Mouse (Mus musculus): ENCODE data around the gene Ccnk. TPM values are rescaled to one million over a fixed set of nuclear protein-coding genes. Genes with fewer than 3 reads are reported as not detected.

The Ccnk gene
- polyA plus RNA-seq, 1 experiment from 2014 or later, result 2.3 TPM

- Histone ChIP-seq H3K27ac (no peak overlapping the region), H3K36me3 (peaks cover 7% of the 10 kb centered on the region), H3K27me3 (replicated peaks) (no peaks in the 10 kb centered on the region), H3K9ac (no peak overlapping the region), H3K9me3 (replicated peaks) (no peaks in the 10 kb centered on the region), H3K4me1 (peaks cover 66% of the 10 kb centered on the region), H3K4me2 (no peak overlapping the region), H3K4me3 (no peak overlapping the region)
- 40% methylated on average over 3 of the region's 3 CpGs for WGBS (ENCODE audit: insufficient replicate concordance)
- no peak for ATAC-seq
These were observed 10.5 kb upstream of the Ccnk start for GRCm38 (mm10) chr12:108168909-108169308.

DNA sequence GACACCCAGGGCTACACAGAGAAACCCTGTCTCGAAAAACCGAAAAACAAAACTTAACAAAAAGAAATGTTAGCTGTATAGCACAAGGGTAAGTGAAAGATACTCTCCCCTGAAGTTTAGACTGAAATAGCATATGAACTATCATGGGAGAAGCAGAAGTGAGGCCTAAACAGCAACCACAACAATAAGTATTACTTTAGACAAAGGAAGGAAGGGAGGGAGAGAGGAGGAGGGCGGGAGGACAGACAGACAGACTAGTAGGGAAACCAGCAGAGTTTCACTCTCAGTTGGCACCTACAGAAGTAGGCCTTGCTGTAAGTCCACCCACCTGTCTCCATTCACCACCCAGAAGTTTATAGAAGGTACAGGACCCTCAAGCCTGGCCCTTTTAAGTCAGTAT lies 8.9 kb upstream of the Ccnk start:
- WGBS (ENCODE audit: insufficient replicate concordance), result 70% methylated on average over 3 of the region's 3 CpGs
- no peak for ATAC-seq
- Histone ChIP-seq H3K9ac (no peak overlapping the region), H3K27ac (no peak overlapping the region), H3K9me3 (replicated peaks) (no peaks in the 10 kb centered on the region), H3K36me3 (no peaks in the 10 kb centered on the region), H3K27me3 (replicated peaks) (no peaks in the 10 kb centered on the region), H3K4me3 (no peak overlapping the region), H3K4me2 (0 out of 2 replicates have a peak overlapping the region, but pooled peaks have one; percentile 8), H3K4me1 (peaks cover 72% of the 10 kb centered on the region)

DNA sequence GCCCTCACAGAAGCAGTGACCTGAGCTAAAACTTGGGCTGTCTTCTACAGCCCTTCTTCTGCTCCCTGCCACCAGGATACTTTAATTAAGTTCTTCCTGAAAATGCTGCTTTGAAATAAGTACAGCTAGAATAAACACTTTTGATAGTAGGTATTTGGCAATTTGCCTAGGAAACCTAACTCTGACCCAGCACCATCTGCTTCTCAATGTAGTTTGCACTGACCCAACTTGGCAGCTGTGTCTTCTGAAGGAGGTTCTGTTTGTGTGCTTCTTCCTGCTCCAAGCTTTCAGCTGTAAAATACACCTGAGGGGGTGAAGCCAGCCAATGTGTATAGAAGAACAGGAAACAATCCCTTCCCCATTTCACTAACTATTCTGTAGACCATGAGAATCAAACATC lies 8.0 kb upstream of the Ccnk start:
- Histone ChIP-seq H3K27ac (no peak overlapping the region), H3K4me2 (no peak overlapping the region), H3K27me3 (replicated peaks) (no peaks in the 10 kb centered on the region), H3K9me3 (replicated peaks) (no peaks in the 10 kb centered on the region), H3K4me1 (peaks cover 72% of the 10 kb centered on the region), H3K9ac (no peak overlapping the region; the same call in 1 of the 2 replicates), H3K4me3 (no peak overlapping the region), H3K36me3 (0 out of 2 replicates have a peak, but pooled peaks cover 2% of the 10 kb centered on the region)
- no peak for ATAC-seq

- H3K4me2 ChIP-seq, result no peak overlapping the region
- no peaks in the 10 kb centered on the region for H3K9me3 ChIP-seq (replicated peaks)
- no peak overlapping the region for H3K27ac ChIP-seq
- WGBS (ENCODE audit: insufficient replicate concordance), result 59% methylated on average over 4 of the region's 4 CpGs
- H3K4me3 ChIP-seq, result no peak overlapping the region
- peaks cover 83% of the 10 kb centered on the region for H3K4me1 ChIP-seq
- no peak overlapping the region for H3K9ac ChIP-seq
- H3K36me3 ChIP-seq, result 0 out of 2 replicates have a peak, but pooled peaks cover 8% of the 10 kb centered on the region
- H3K27me3 ChIP-seq (replicated peaks), result no peaks in the 10 kb centered on the region
- no peak for ATAC-seq
These were observed 6.7 kb upstream of the Ccnk start for GRCm38 (mm10) chr12:108172639-108173038.

DNA sequence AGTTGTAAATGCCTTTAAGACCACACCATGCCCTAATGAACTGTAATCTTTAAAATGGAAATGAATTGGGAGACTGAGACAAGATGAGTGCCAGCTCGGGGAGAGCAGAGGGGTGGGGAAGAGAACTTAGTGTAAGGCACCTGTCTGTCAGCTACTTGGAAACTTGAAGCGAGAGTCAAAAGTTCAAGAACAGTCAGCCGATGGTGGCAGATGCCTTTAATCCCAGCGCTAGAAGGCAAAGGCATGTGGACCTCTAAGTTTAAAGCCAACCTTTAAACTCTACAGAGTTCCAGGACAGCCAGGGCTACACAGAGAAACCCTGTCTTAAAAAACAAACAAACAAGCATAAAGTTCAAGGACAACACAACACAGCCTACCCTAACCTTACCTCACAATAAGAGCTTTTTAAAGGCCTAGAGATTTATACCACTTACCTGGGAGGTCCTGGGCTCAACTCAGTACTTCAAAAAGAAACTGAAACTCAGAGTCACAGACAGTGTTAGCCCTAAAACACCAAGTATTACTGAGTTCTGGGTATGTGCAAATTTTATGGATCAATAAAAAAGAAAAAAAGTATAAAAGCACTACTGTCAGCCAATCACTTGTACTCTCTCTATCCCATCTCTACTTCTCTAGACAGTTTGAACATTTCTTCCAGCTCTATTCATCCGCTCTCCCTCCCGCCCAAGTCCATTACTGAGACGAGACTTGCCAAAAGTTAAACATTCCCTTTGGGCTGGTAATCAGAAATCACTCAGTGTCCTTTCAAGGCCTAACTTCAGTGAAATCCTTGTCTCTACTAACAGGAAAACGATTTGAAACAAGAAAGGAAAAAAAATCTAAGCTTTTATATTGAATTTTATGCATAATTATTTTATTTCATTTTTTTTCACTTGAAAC lies 4.5 kb upstream of the Ccnk start:
- 0 out of 2 replicates have a peak, but pooled peaks cover 8% of the 10 kb centered on the region for H3K36me3 ChIP-seq
- no peak overlapping the region for H3K27ac ChIP-seq
- H3K4me3 ChIP-seq, result no peak overlapping the region
- H3K9ac ChIP-seq, result no peak overlapping the region
- 67% methylated on average over 8 of the region's 8 CpGs for WGBS (ENCODE audit: insufficient replicate concordance)
- H3K4me1 ChIP-seq, result peaks cover 72% of the 10 kb centered on the region
- no peaks in the 10 kb centered on the region for H3K9me3 ChIP-seq (replicated peaks)
- H3K27me3 ChIP-seq (replicated peaks), result no peaks in the 10 kb centered on the region
- H3K4me2 ChIP-seq, result peak overlapping the region; percentile 20; the same call in 1 of the 2 replicates
- ATAC-seq, result no peak

GRCm38 (mm10) chr12:108176366-108176765 lies 3.0 kb upstream of the Ccnk start:
- Histone ChIP-seq H3K9me3 (replicated peaks) (no peaks in the 10 kb centered on the region), H3K4me2 (peak overlapping the region; percentile 95; the same call in 1 of the 2 replicates), H3K4me1 (peaks cover 68% of the 10 kb centered on the region), H3K27me3 (replicated peaks) (no peaks in the 10 kb centered on the region), H3K27ac (no peak overlapping the region), H3K4me3 (no peak overlapping the region), H3K36me3 (peaks cover 9% of the 10 kb centered on the region; the same call in 1 of the 2 replicates), H3K9ac (0 out of 2 replicates have a peak overlapping the region, but pooled peaks have one; percentile 4)
- no peak for ATAC-seq
- 82% methylated on average over 3 of the region's 3 CpGs for WGBS (ENCODE audit: insufficient replicate concordance)

DNA sequence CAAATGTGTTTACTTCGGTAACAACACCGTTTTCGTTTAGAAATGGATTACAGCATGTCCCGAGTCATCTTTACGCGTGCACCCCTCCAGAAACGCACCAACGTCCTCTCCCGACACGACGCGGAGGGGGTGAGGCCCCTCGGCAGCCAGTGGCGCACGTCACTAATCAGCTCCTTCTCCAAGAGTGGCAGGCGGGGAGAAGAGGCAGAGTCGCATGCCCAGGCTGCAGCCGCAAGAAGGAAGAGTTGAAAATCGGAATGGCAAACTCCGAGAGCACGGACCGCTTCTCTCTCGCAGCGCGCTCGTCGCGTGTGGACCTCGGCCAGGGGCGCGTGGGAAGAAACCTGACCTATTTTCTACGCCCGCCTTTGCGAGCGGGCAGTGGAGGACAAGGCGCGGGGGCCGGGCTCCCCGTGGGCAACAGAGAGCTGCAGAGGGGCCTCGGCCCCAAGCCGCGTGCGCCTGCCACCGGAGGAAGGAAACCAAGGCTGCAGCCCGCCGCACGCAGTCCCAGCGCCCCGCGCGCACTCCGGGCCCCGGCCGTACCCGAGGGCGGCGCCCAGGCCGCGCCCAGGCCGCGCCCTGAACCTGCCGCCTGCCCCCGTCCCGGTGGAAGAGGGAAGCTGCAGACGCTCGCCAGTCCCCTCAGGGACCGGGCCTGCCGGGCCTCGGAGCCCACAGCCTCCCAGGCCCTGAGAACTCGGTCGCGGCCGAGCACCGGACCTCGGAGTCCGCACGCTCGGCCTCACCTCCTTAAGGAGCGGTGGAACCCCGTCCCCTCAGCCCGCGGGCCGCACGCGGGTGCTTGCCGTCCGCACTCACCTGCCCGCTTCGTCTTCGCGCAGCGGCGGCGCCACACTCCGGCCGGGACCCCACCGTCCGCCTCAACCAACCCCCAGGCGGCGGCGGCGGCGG lies 791 bp upstream of the Ccnk start:
- peaks cover 50% of the 10 kb centered on the region for H3K4me1 ChIP-seq
- peak overlapping the region; percentile 95 for H3K27ac ChIP-seq
- peaks cover 31% of the 10 kb centered on the region for H3K36me3 ChIP-seq
- peak overlapping the region; percentile 98 for H3K9ac ChIP-seq
- WGBS (ENCODE audit: insufficient replicate concordance), result under 1% methylated on average over 94 of the region's 103 CpGs
- ATAC-seq, result peak; percentile 81
- H3K27me3 ChIP-seq (replicated peaks), result no peaks in the 10 kb centered on the region
- H3K4me3 ChIP-seq, result peak overlapping the region; percentile 99
- no peaks in the 10 kb centered on the region for H3K9me3 ChIP-seq (replicated peaks)
- H3K4me2 ChIP-seq, result peak overlapping the region; percentile 95

DNA sequence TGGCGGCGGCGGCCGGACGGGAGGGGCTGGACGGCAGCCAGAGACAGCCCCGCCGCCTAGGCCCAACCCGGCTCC lies 296 bp upstream of the Ccnk start, which contains the start of gene Setd3:
TSS of gene Setd3 (minus strand) at position 69 of the 75 bp plus-strand sequence.
- H3K9me3 ChIP-seq (replicated peaks), result no peaks in the 10 kb centered on the region
- ATAC-seq, result no peak
- peak within 1 kb of the TSS; percentile 99 for H3K4me3 ChIP-seq
- no peaks in the 10 kb centered on the region for H3K27me3 ChIP-seq (replicated peaks)
- H3K4me1 ChIP-seq, result peaks cover 47% of the 10 kb centered on the region
- peak within 1 kb of the TSS; percentile 95 for H3K27ac ChIP-seq
- H3K4me2 ChIP-seq, result peak within 1 kb of the TSS; percentile 95
- H3K9ac ChIP-seq, result peak within 1 kb of the TSS; percentile 98
- 3% methylated on average over 6 of the region's 9 CpGs for WGBS (ENCODE audit: insufficient replicate concordance)
- peaks cover 36% of the 10 kb centered on the region for H3K36me3 ChIP-seq

DNA sequence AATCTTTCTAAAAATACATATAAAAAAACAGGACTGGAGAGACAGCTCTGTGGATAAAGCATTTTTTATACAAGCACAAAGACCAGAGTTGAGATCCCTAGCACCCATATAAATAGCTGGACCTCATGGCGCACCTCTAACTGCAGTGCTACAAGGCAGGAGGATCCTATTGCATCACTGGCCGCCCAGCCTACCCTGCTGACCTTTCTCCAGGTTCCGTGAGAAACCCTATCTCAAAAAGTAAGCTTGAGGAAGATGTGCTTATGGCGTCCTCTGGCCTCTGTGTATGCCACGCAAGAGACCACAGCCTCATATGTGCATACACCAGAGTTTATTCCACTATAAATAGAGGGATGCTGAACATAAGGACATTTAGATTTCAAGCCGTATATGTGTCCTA lies 2.3 kb downstream of the Ccnk start:
- H3K27me3 ChIP-seq (replicated peaks), result no peaks in the 10 kb centered on the region
- no peak overlapping the region for H3K4me2 ChIP-seq
- H3K4me1 ChIP-seq, result peaks cover 28% of the 10 kb centered on the region
- no peaks in the 10 kb centered on the region for H3K9me3 ChIP-seq (replicated peaks)
- H3K36me3 ChIP-seq, result peaks cover 56% of the 10 kb centered on the region
- no peak overlapping the region for H3K9ac ChIP-seq
- H3K4me3 ChIP-seq, result no peak overlapping the region
- 82% methylated on average over 6 of the region's 6 CpGs for WGBS (ENCODE audit: insufficient replicate concordance)
- no peak for ATAC-seq
- H3K27ac ChIP-seq, result no peak overlapping the region

DNA sequence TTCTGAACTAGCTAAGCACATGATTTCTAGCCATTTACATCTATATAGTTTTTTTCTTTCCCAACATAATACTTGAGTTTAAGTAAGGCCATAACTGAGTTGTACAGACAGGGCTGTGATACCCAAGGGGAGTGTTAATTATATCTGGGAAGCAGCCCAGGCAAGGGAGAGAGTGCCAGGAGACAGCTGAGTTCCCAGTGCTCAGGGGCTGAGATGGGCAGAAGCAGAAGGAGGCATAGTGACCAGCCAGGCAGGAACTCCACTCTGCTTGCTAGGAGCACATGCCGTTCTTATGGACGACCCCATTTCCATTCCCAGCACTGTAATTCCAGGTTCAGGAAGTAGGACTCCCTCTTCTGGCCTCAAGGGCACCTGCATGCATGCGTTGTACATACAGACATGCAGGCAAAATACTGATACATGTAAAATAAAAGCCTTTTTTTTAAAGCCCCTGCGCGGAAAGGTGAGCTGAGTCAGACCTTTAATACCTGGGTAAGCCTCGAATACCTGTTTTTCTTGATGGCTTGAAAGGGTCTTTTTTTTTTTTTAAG lies 8.2 kb downstream of the Ccnk start:
- Histone ChIP-seq H3K4me3 (no peak overlapping the region), H3K27ac (no peak overlapping the region), H3K36me3 (peaks cover 98% of the 10 kb centered on the region), H3K9ac (no peak overlapping the region), H3K4me1 (no peaks in the 10 kb centered on the region), H3K27me3 (replicated peaks) (no peaks in the 10 kb centered on the region), H3K4me2 (no peak overlapping the region), H3K9me3 (replicated peaks) (no peaks in the 10 kb centered on the region)
- 88% methylated on average over 6 of the region's 6 CpGs for WGBS (ENCODE audit: insufficient replicate concordance)
- no peak for ATAC-seq

- no peak overlapping the region for H3K4me2 ChIP-seq
These were observed 14.5 kb downstream of the Ccnk start for GRCm38 (mm10) chr12:108193878-108194277.

DNA sequence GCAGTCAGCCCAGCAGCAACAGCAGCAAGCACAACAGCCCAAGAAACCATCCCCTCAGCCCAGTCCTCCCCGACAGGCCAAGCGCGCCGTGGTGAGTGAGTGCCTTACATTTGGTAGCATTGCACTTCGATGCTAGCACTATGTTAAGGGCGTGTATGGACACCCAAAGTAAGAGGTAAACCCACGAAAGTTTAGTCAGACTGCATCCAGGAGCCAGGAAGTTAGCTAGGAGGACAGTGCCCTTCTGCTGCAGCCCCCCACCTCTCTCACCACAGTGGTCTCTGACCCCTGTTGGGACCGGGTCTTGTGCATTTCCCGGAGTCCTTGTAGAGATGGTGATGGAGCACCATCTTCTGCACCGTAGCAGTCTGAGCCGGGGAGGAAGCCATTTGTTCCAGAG lies 16.4 kb downstream of the Ccnk start:
- no peak for ATAC-seq

More at GRCm38 (mm10) chr12:108193878-108194277, 14.5 kb downstream of the Ccnk start:
- Histone ChIP-seq H3K4me1 (no peaks in the 10 kb centered on the region), H3K9me3 (replicated peaks) (no peaks in the 10 kb centered on the region), H3K36me3 (peaks cover 100% of the 10 kb centered on the region), H3K9ac (no peak overlapping the region), H3K4me3 (no peak overlapping the region), H3K27me3 (replicated peaks) (no peaks in the 10 kb centered on the region), H3K27ac (no peak overlapping the region)
- WGBS (ENCODE audit: insufficient replicate concordance), result 86% methylated on average over 5 of the region's 5 CpGs
- ATAC-seq, result no peak

More for the DNA sequence above, 16.4 kb downstream of the Ccnk start:
- 87% methylated on average over 11 of the region's 11 CpGs for WGBS (ENCODE audit: insufficient replicate concordance)
- no peaks in the 10 kb centered on the region for H3K4me1 ChIP-seq
- no peaks in the 10 kb centered on the region for H3K9me3 ChIP-seq (replicated peaks)
- no peak overlapping the region for H3K27ac ChIP-seq
- no peak overlapping the region for H3K4me3 ChIP-seq
- no peak overlapping the region for H3K9ac ChIP-seq
- no peaks in the 10 kb centered on the region for H3K27me3 ChIP-seq (replicated peaks)
- no peak overlapping the region for H3K4me2 ChIP-seq
- H3K36me3 ChIP-seq, result peaks cover 100% of the 10 kb centered on the region

Measured in liver, embryonic 12.5 days (tissue).